Mouse (Mus musculus) c-Kit-positive CD71-negative TER-119-negative erythroid progenitor cells, embryonic 14.5 days (primary cell): Measurements from ENCODE around the gene Mfsd14a.
A peak's percentile ranks its signal among the peaks of the same experiment; 100 is the strongest.

Experiments
- DNase-seq: peaks from one replicate; pipeline ENCODE4 v3.0.0-alpha.2; 2013; ENCODE audit warnings: low read depth

Gene Mfsd14a

GRCm38 (mm10) chr3:116599705-116600104 is 62.8 kb downstream of the Mfsd14a start:
- no peak for DNase-seq

GRCm38 (mm10) chr3:116595603-116595991 is 66.9 kb downstream of the Mfsd14a start:
- DNase-seq = no peak

GRCm38 (mm10) chr3:116594728-116595602 is 67.5 kb downstream of the Mfsd14a start, which contains the start of gene Sass6:
TSS of gene Sass6 (plus strand) at chr3:116594982.
- DNase-seq = peak; percentile 95

- peak; percentile 41 for DNase-seq
These were observed 68.3 kb downstream of the Mfsd14a start for GRCm38 (mm10) chr3:116594076-116594727.

- DNase-seq = no peak
These were observed 80.3 kb downstream of the Mfsd14a start for GRCm38 (mm10) chr3:116582201-116582600.
